Mouse (Mus musculus) stomach, embryonic 16.5 days (tissue): ENCODE measurements around the gene Olfr66. TPM values are rescaled to one million over a fixed set of nuclear protein-coding genes. Genes with fewer than 3 reads are reported as not detected.

ENCODE experiments used
- ATAC-seq: fragments of 200-750 bp; cut with Nextera tagmentation; 2 replicates; pipeline ENCODE4 v1.8.0; 2017; ENCODE audit warnings: moderate number of reproducible peaks, moderate TSS enrichment; ENCODE audit not compliant: insufficient read depth, low FRiP score
- H3K27ac ChIP-seq: fragments of 300-500 bp; sonication (generic); 2 replicates; pipeline ENCODE4 v1.5.1; 2014; ENCODE audit warnings: low read length
- H3K27me3 ChIP-seq: fragments of 300-500 bp; sonication (generic); 2 replicates; pipeline ENCODE4 v1.6.1; 2014; ENCODE audit warnings: low read length, control low read depth, mixed read lengths; ENCODE audit not compliant: control insufficient read depth, insufficient read depth
- H3K36me3 ChIP-seq: fragments of 300-500 bp; sonication (generic); 2 replicates; pipeline ENCODE4 v1.6.1; 2014; ENCODE audit warnings: low read length; ENCODE audit not compliant: control insufficient read depth, insufficient read depth
- H3K4me1 ChIP-seq: fragments of 300-500 bp; sonication (generic); 2 replicates; pipeline ENCODE4 v1.6.1; 2014; ENCODE audit warnings: low read length, control low read depth, mixed read lengths; ENCODE audit not compliant: control insufficient read depth, insufficient read depth
- H3K4me2 ChIP-seq: fragments of 300-500 bp; sonication (generic); 2 replicates; pipeline ENCODE4 v1.6.1; 2014; ENCODE audit warnings: low read depth, low read length, mixed read lengths
- H3K4me3 ChIP-seq: fragments of 300-500 bp; sonication (generic); replicated peaks from 2 replicates; pipeline ENCODE4 v1.5.1; 2014; ENCODE audit warnings: mild to moderate bottlenecking, low read length
- H3K9ac ChIP-seq: fragments of 300-500 bp; sonication (generic); 2 replicates; pipeline ENCODE4 v1.6.1; 2014; ENCODE audit warnings: low read length
- H3K9me3 ChIP-seq: fragments of 300-500 bp; sonication (generic); replicated peaks from 2 replicates; pipeline ENCODE4 v1.6.1; 2016; ENCODE audit warnings: low read length, control low read depth; ENCODE audit not compliant: control insufficient read depth
- WGBS: fragments of 180-500 bp; shearing (Covaris S2); extraction: QIAGEN DNeasy Blood & Tissue Kit; methylation state at CpG from one replicate; pipeline ENCODE4 v1.1.7; 2014; 5-methylcytosine and 5-hydroxymethylcytosine counted together
- polyA plus RNA-seq: library from polyadenylated mRNA; unstranded; fragments of >200 nt; fragmentation: Nextera tagmentation; extraction: Ambion mirVana; gene quantifications from 2 replicates; pipeline ENCODE4 v1.2.1, GENCODE M21; 2015

The Olfr66 gene
- polyA plus RNA-seq, 1 experiment from 2014 or later: not detected

GRCm38 (mm10) chr7:103844525-103845325, 41.3 kb downstream of the Olfr66 start:
- no peaks in the 10 kb centered on the region for H3K36me3 ChIP-seq
- ATAC-seq: no peak
- no peak overlapping the region for H3K4me3 ChIP-seq
- H3K4me1 ChIP-seq: no peaks in the 10 kb centered on the region
- no peak overlapping the region for H3K9ac ChIP-seq
- no peaks in the 10 kb centered on the region for H3K27me3 ChIP-seq
- no peak overlapping the region for H3K4me2 ChIP-seq
- no peak overlapping the region for H3K27ac ChIP-seq
- H3K9me3 ChIP-seq: no peaks in the 10 kb centered on the region
- 28% methylated on average over 2 of the region's 2 CpGs for WGBS

DNA sequence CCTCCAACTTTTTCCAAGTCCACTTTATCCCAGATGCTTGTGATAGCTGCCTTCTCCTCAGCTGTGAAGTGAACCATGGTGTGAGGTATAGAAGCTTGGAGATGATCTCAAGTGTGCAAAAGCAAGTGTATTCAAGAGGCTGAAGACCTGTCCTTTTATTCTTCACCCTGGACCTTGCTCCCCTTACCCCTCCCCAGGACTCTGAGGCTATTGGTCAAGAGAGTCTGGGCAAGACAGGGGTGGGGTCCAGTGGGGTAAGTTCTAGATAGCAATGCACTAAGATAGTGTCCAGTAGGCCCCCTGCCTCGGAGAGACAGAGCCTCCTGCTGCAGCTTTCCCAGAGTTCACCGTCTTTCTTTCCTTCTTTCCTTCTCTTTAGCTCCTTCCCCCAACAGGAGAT, 43.0 kb downstream of the Olfr66 start, which contains the start of gene Hbb-bh1:
TSS of gene Hbb-bh1 (minus strand) at position 131 of the 400 bp plus-strand sequence.
- H3K4me1 ChIP-seq: no peaks in the 10 kb centered on the region
- no peak for ATAC-seq
- WGBS: 69% methylated on average over 2 of the region's 2 CpGs

GRCm38 (mm10) chr7:103840268-103840667, 45.8 kb downstream of the Olfr66 start, which contains the start of gene Hbb-bh2:
Hbb-bh2 (minus strand) TSS chr7:103840520.
- no peak for ATAC-seq
- H3K9me3 ChIP-seq: no peaks in the 10 kb centered on the region
- 72% methylated on average over 3 of the region's 3 CpGs for WGBS
- no peak within 1 kb of the TSS for H3K4me2 ChIP-seq
- no peaks in the 10 kb centered on the region for H3K36me3 ChIP-seq
- no peaks in the 10 kb centered on the region for H3K4me1 ChIP-seq
- H3K27me3 ChIP-seq: no peaks in the 10 kb centered on the region
- H3K27ac ChIP-seq: no peak within 1 kb of the TSS
- no peak within 1 kb of the TSS for H3K4me3 ChIP-seq
- H3K9ac ChIP-seq: no peak within 1 kb of the TSS

More for the DNA sequence above, 43.0 kb downstream of the Olfr66 start, which contains the start of gene Hbb-bh1:
- Histone ChIP-seq H3K4me3 (no peak within 1 kb of the TSS), H3K9me3 (no peaks in the 10 kb centered on the region), H3K27ac (no peak within 1 kb of the TSS), H3K27me3 (no peaks in the 10 kb centered on the region), H3K4me2 (no peak within 1 kb of the TSS), H3K36me3 (no peaks in the 10 kb centered on the region), H3K9ac (no peak within 1 kb of the TSS)

Other genes starting within 250 kb of the Olfr66 start
- gene Olfr622, start 243.6 kb downstream of the Olfr66 start, polyA plus RNA-seq: not detected in 2 replicates
- gene Olfr623, start 222.6 kb downstream of the Olfr66 start, polyA plus RNA-seq: not detected in 2 replicates
- gene Olfr624, start 215.1 kb downstream of the Olfr66 start, polyA plus RNA-seq: 0.04 and 0.05 TPM in 2 replicates
- gene Olfr625-ps1, start 203.5 kb downstream of the Olfr66 start, polyA plus RNA-seq: not detected in 2 replicates
- not detected in 2 replicates for gene Olfr243, start 171.6 kb downstream of the Olfr66 start, polyA plus RNA-seq
- not detected in 2 replicates for gene Olfr628, start 155.9 kb downstream of the Olfr66 start, polyA plus RNA-seq
- gene Olfr629, start 141.3 kb downstream of the Olfr66 start, polyA plus RNA-seq: not detected in 2 replicates
- not detected in 2 replicates for gene Olfr630, start 128.9 kb downstream of the Olfr66 start, polyA plus RNA-seq
- gene Olfr69, start 114.7 kb downstream of the Olfr66 start, polyA plus RNA-seq: not detected in 2 replicates
- gene Olfr68, start 106.6 kb downstream of the Olfr66 start, polyA plus RNA-seq: not detected in 2 replicates
- gene Olfr67, start 94.4 kb downstream of the Olfr66 start, polyA plus RNA-seq: not detected in 2 replicates
- 3,025 and 3,577 TPM in 2 replicates for gene Hbb-bt, start 72.3 kb downstream of the Olfr66 start, polyA plus RNA-seq
- 8,981 and 9,755 TPM in 2 replicates for gene Hbb-bs, start 58.2 kb downstream of the Olfr66 start, polyA plus RNA-seq
- gene Hbb-bh2, start 45.7 kb downstream of the Olfr66 start, polyA plus RNA-seq: not detected in 2 replicates
- gene Hbb-bh1, start 43.1 kb downstream of the Olfr66 start, polyA plus RNA-seq: 0.95 and 1.4 TPM in 2 replicates
- 35.5 and 42.6 TPM in 2 replicates for gene Hbb-y, start 33.0 kb downstream of the Olfr66 start, polyA plus RNA-seq
- not detected in 2 replicates for gene Olfr64, start 8.2 kb upstream of the Olfr66 start, polyA plus RNA-seq
- gene Olfr65, start 17.2 kb upstream of the Olfr66 start, polyA plus RNA-seq: not detected in 2 replicates
- not detected in 2 replicates for gene Olfr631, start 42.6 kb upstream of the Olfr66 start, polyA plus RNA-seq
- not detected in 2 replicates for gene Olfr632, start 48.1 kb upstream of the Olfr66 start, polyA plus RNA-seq
- not detected in 2 replicates for gene Olfr633, start 58.2 kb upstream of the Olfr66 start, polyA plus RNA-seq
- 0.01 TPM in 1 of 2 replicates, not detected in the other for gene Olfr635, start 84.9 kb upstream of the Olfr66 start, polyA plus RNA-seq
- not detected in 2 replicates for gene Olfr638, start 112.5 kb upstream of the Olfr66 start, polyA plus RNA-seq
- gene Olfr639, start 131.1 kb upstream of the Olfr66 start, polyA plus RNA-seq: not detected in 2 replicates
- not detected in 2 replicates for gene Olfr640, start 139.3 kb upstream of the Olfr66 start, polyA plus RNA-seq
- gene Olfr641, start 149.2 kb upstream of the Olfr66 start, polyA plus RNA-seq: not detected in 2 replicates
- gene Olfr642, start 166.4 kb upstream of the Olfr66 start, polyA plus RNA-seq: not detected in 2 replicates
- not detected in 2 replicates for gene 4930516K23Rik, start 175.2 kb upstream of the Olfr66 start, polyA plus RNA-seq
- gene Olfr644, start 185.6 kb upstream of the Olfr66 start, polyA plus RNA-seq: not detected in 2 replicates
- gene Olfr645, start 199.2 kb upstream of the Olfr66 start, polyA plus RNA-seq: not detected in 2 replicates
- gene Olfr646, start 218.6 kb upstream of the Olfr66 start, polyA plus RNA-seq: not detected in 2 replicates
- gene Ubqln5, start 243.6 kb upstream of the Olfr66 start, polyA plus RNA-seq: not detected in 2 replicates